Mouse (Mus musculus) forebrain, embryonic 14.5 days (tissue): Measurements from ENCODE around the gene Trpv3. TPM values are rescaled to one million over a fixed set of nuclear protein-coding genes. Genes with fewer than 3 reads are reported as not detected.

Source experiments
- polyA plus RNA-seq: library from polyadenylated mRNA; unstranded; fragments of >200 nt; fragmentation: Nextera tagmentation; extraction: Ambion mirVana; gene quantifications from 2 replicates; pipeline ENCODE4 v1.2.1, GENCODE M21; 2014

The Trpv3 gene
- polyA plus RNA-seq, 1 experiment from 2014 or later, result not detected

Other genes starting within 250 kb of the Trpv3 start
- gene Camkk1, start 248.4 kb upstream of the Trpv3 start, polyA plus RNA-seq, result 8.0 and 10.8 TPM in 2 replicates
- gene Ncbp3, start 219.6 kb upstream of the Trpv3 start, polyA plus RNA-seq, result 5.7 and 6.5 TPM in 2 replicates
- 0.11 and 0.25 TPM in 2 replicates for gene Itgae, start 176.8 kb upstream of the Trpv3 start, polyA plus RNA-seq
- gene Haspin, start 129.1 kb upstream of the Trpv3 start, polyA plus RNA-seq, result 6.5 and 6.6 TPM in 2 replicates
- gene P2rx5, start 107.0 kb upstream of the Trpv3 start, polyA plus RNA-seq, result 0.78 and 0.93 TPM in 2 replicates
- gene Emc6, start 90.4 kb upstream of the Trpv3 start, polyA plus RNA-seq, result 140 and 163 TPM in 2 replicates
- gene Tax1bp3, start 90.3 kb upstream of the Trpv3 start, polyA plus RNA-seq, result 193 and 203 TPM in 2 replicates
- 17.6 and 19.7 TPM in 2 replicates for gene Ctns, start 68.3 kb upstream of the Trpv3 start, polyA plus RNA-seq
- 1.1 and 1.5 TPM in 2 replicates for gene Shpk, start 67.9 kb upstream of the Trpv3 start, polyA plus RNA-seq
- gene Trpv1, start 33.1 kb upstream of the Trpv3 start, polyA plus RNA-seq, result 0.09 TPM in 1 of 2 replicates, not detected in the other
- gene Aspa, start 62.2 kb downstream of the Trpv3 start, polyA plus RNA-seq, result 0.74 and 0.91 TPM in 2 replicates
- gene Gm49340, start 62.4 kb downstream of the Trpv3 start, polyA plus RNA-seq, result not detected in 2 replicates
- gene Spata22, start 62.4 kb downstream of the Trpv3 start, polyA plus RNA-seq, result not detected in 2 replicates
- not detected in 2 replicates for gene Olfr20, start 83.4 kb downstream of the Trpv3 start, polyA plus RNA-seq
- gene Olfr376, start 103.9 kb downstream of the Trpv3 start, polyA plus RNA-seq, result not detected in 2 replicates
- gene Olfr1, start 132.2 kb downstream of the Trpv3 start, polyA plus RNA-seq, result not detected in 2 replicates
- gene Olfr378, start 161.1 kb downstream of the Trpv3 start, polyA plus RNA-seq, result not detected in 2 replicates
- not detected in 2 replicates for gene Olfr380, start 190.1 kb downstream of the Trpv3 start, polyA plus RNA-seq
- gene Olfr381, start 224.2 kb downstream of the Trpv3 start, polyA plus RNA-seq, result not detected in 2 replicates
- gene Olfr382, start 249.8 kb downstream of the Trpv3 start, polyA plus RNA-seq, result not detected in 2 replicates